Mouse (Mus musculus): ENCODE results near the gene Psmc2.
A peak's percentile ranks its signal among the peaks of the same experiment; 100 is the strongest.

Gene Psmc2

GRCm38 (mm10) chr5:21786258-21787185 is 1.4 kb downstream of the Psmc2 start:
- peak; percentile 47; the same call in 1 of the 2 replicates for TF ChIP-seq GATA4 (IDR thresholded peaks at IDR 0.05; ENCODE audit: insufficient replicate concordance, low read length)

GRCm38 (mm10) chr5:21787186-21788105 is 2.4 kb downstream of the Psmc2 start:
- no peak for TF ChIP-seq GATA4 (IDR thresholded peaks at IDR 0.05; ENCODE audit: insufficient replicate concordance, low read length)

GRCm38 (mm10) chr5:21789061-21789460 is 4.0 kb downstream of the Psmc2 start:
- TF ChIP-seq GATA4 (IDR thresholded peaks at IDR 0.05; ENCODE audit: insufficient replicate concordance, low read length), result no peak

GRCm38 (mm10) chr5:21792166-21792565 is 7.1 kb downstream of the Psmc2 start:
- no peak for TF ChIP-seq GATA4 (IDR thresholded peaks at IDR 0.05; ENCODE audit: insufficient replicate concordance, low read length)

GRCm38 (mm10) chr5:21802907-21803306 is 17.8 kb downstream of the Psmc2 start:
- no peak for TF ChIP-seq GATA4 (IDR thresholded peaks at IDR 0.05; ENCODE audit: insufficient replicate concordance, low read length)

GRCm38 (mm10) chr5:21803691-21804188 is 18.7 kb downstream of the Psmc2 start:
- TF ChIP-seq GATA4 (IDR thresholded peaks at IDR 0.05; ENCODE audit: insufficient replicate concordance, low read length), result no peak

- no peak for TF ChIP-seq GATA4 (IDR thresholded peaks at IDR 0.05; ENCODE audit: insufficient replicate concordance, low read length)
Measured at GRCm38 (mm10) chr5:21804837-21805236, 19.8 kb downstream of the Psmc2 start.

- TF ChIP-seq GATA4 (IDR thresholded peaks at IDR 0.05; ENCODE audit: insufficient replicate concordance, low read length), result no peak
Measured at GRCm38 (mm10) chr5:21810924-21811323, 25.8 kb downstream of the Psmc2 start.

GRCm38 (mm10) chr5:21813994-21814393 is 28.9 kb downstream of the Psmc2 start:
- TF ChIP-seq GATA4 (IDR thresholded peaks at IDR 0.05; ENCODE audit: insufficient replicate concordance, low read length), result no peak

GRCm38 (mm10) chr5:21826370-21826769 is 41.3 kb downstream of the Psmc2 start:
- no peak for TF ChIP-seq GATA4 (IDR thresholded peaks at IDR 0.05; ENCODE audit: insufficient replicate concordance, low read length)

- no peak for TF ChIP-seq GATA4 (IDR thresholded peaks at IDR 0.05; ENCODE audit: insufficient replicate concordance, low read length)
Measured at GRCm38 (mm10) chr5:21827643-21828042, 42.6 kb downstream of the Psmc2 start.

GRCm38 (mm10) chr5:21828855-21829254 is 43.8 kb downstream of the Psmc2 start:
- TF ChIP-seq GATA4 (IDR thresholded peaks at IDR 0.05; ENCODE audit: insufficient replicate concordance, low read length), result no peak

GRCm38 (mm10) chr5:21831761-21832160 is 46.7 kb downstream of the Psmc2 start:
- TF ChIP-seq GATA4 (IDR thresholded peaks at IDR 0.05; ENCODE audit: insufficient replicate concordance, low read length), result no peak

GRCm38 (mm10) chr5:21844676-21845075 is 59.6 kb downstream of the Psmc2 start:
- TF ChIP-seq GATA4 (IDR thresholded peaks at IDR 0.05; ENCODE audit: insufficient replicate concordance, low read length), result no peak

GRCm38 (mm10) chr5:21846616-21847290 is 61.7 kb downstream of the Psmc2 start:
- no peak for TF ChIP-seq GATA4 (IDR thresholded peaks at IDR 0.05; ENCODE audit: insufficient replicate concordance, low read length)

All from liver, adult (tissue).